Mouse (Mus musculus): ENCODE measurements around the gene Neb. TPM values are rescaled to one million over a fixed set of nuclear protein-coding genes. Genes with fewer than 3 reads are reported as not detected.

The Neb gene
- polyA plus RNA-seq, 1 experiment from 2014 or later = 1.2 TPM

DNA sequence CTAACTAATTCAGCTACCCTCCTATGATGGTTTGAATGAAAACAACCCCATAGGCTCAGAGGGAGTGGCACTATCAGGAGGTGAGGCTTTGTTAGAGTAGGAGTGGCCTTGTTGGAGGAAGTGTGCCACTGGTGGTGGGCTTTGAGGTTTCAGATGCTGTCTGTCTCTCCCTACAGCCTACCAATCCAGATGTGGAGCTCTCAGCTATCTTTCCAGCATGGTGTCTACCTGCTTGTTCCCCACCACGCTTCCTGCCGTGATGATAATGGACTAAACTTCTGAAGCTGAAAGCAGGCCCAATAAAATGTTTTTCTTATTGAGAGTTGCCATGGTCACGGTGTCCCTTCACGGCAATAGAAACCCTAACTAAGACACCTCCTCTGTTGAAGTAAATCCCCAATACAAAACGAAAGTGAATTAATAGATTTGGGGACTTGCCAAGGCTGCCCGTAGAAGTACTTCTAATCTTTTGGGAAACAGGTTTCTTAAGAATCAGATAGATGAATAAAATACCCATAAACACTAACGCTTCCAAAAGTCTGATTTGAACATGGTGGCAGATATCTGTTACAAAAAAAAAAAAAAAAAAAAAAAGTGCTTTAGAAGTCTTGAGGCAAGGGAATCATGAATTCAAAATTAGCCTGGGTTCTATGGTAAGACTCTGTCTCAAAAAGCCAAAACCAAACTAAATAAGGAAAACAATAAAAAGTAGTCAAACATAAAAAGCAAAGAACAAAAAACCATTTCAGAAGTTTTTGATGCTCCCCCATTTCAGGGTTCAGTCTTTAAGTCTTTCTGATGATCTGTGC lies 63.1 kb downstream of the Neb start:
- H3K9me3 ChIP-seq (ENCODE audit: control insufficient read depth, low read length) = no peaks in the 10 kb centered on the region
- no peak overlapping the region for H3K4me2 ChIP-seq
- no peaks in the 10 kb centered on the region for H3K4me1 ChIP-seq (replicated peaks; ENCODE audit: control insufficient read depth, insufficient read depth, low read length)
- no peaks in the 10 kb centered on the region for H3K36me3 ChIP-seq (ENCODE audit: control insufficient read depth, insufficient read depth, low read length)
- H3K27me3 ChIP-seq (replicated peaks; ENCODE audit: control insufficient read depth, insufficient read depth, low read length) = no peaks in the 10 kb centered on the region; the same call in 1 of the 2 replicates
- H3K4me3 ChIP-seq (ENCODE audit: low read depth, low read length) = no peak overlapping the region
- 63% methylated on average over 7 of the region's 7 CpGs for WGBS
- H3K27ac ChIP-seq (ENCODE audit: low read depth, low read length) = no peak overlapping the region
- H3K9ac ChIP-seq (ENCODE audit: low read depth, low read length) = no peak overlapping the region
- DNase-seq (ENCODE audit: low spot score) (no peak), ATAC-seq (replicated peaks; ENCODE audit: low FRiP score) (no peak)

DNA sequence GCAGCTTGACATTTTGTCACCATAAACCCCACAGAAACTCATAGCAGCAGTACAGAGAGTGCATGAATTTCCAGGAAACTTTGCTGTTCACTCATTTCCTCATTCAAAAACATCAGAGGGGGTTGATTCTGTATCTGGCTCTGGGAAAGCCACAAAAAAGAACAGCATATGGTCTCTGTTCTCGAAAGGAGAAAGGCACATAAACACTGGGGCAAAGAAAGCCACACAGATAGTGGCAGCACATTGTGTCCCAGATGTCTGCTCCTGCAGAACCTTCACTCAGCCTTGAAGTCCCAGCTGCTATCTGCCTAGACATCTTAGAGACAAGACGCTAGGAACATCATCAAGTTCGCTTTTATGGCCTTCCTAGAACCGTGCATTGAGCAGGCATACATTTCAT lies 67.5 kb downstream of the Neb start:
- H3K4me1 ChIP-seq (replicated peaks; ENCODE audit: control insufficient read depth, insufficient read depth, low read length) = no peaks in the 10 kb centered on the region
- no peaks in the 10 kb centered on the region for H3K36me3 ChIP-seq (ENCODE audit: control insufficient read depth, insufficient read depth, low read length)
- H3K9me3 ChIP-seq (ENCODE audit: control insufficient read depth, low read length) = no peaks in the 10 kb centered on the region
- H3K4me3 ChIP-seq (ENCODE audit: low read depth, low read length) = no peak overlapping the region
- H3K27me3 ChIP-seq (replicated peaks; ENCODE audit: control insufficient read depth, insufficient read depth, low read length) = no peaks in the 10 kb centered on the region
- H3K27ac ChIP-seq (ENCODE audit: low read depth, low read length) = no peak overlapping the region
- 66% methylated on average over 4 of the region's 4 CpGs for WGBS
- H3K9ac ChIP-seq (ENCODE audit: low read depth, low read length) = no peak overlapping the region
- no peak for ATAC-seq (replicated peaks; ENCODE audit: low FRiP score)
- DNase-seq (ENCODE audit: low spot score) = no peak
- H3K4me2 ChIP-seq = no peak overlapping the region

GRCm38 (mm10) chr2:52306635-52307034 lies 71.6 kb downstream of the Neb start:
- H3K27me3 ChIP-seq (replicated peaks; ENCODE audit: control insufficient read depth, insufficient read depth, low read length) = no peaks in the 10 kb centered on the region
- H3K4me3 ChIP-seq (ENCODE audit: low read depth, low read length) = no peak overlapping the region
- no peak for ATAC-seq (replicated peaks; ENCODE audit: low FRiP score)
- H3K27ac ChIP-seq (ENCODE audit: low read depth, low read length) = no peak overlapping the region
- H3K4me2 ChIP-seq = no peak overlapping the region
- H3K9ac ChIP-seq (ENCODE audit: low read depth, low read length) = no peak overlapping the region
- no peak for DNase-seq (ENCODE audit: low spot score)
- whole genome bisulfite sequencing = 72% methylated on average over 5 of the region's 5 CpGs
- H3K9me3 ChIP-seq (ENCODE audit: control insufficient read depth, low read length) = no peaks in the 10 kb centered on the region
- H3K36me3 ChIP-seq (ENCODE audit: control insufficient read depth, insufficient read depth, low read length) = no peaks in the 10 kb centered on the region
- no peaks in the 10 kb centered on the region for H3K4me1 ChIP-seq (replicated peaks; ENCODE audit: control insufficient read depth, insufficient read depth, low read length)

DNA sequence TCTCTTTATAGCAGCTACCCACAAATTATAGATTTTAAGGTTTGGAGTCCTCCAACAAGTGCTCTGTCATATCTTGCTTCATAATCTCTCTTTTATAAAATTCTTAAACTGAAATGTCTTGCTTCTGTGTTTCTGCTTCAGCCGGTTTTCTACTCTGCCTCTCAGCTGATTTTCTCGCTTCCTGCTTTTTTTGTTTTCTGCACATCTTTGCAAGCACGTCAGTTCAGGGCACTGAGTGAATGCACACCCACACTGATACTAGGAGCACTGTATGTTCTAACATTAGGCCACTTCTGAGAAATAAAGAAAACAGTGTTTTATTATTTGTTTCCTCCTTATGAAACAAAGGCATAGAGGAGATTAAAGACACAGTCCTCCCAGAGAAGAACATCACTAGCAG lies 73.7 kb downstream of the Neb start:
- Histone ChIP-seq H3K4me1 (replicated peaks; ENCODE audit: control insufficient read depth, insufficient read depth, low read length) (no peaks in the 10 kb centered on the region), H3K9me3 (ENCODE audit: control insufficient read depth, low read length) (no peaks in the 10 kb centered on the region), H3K4me2 (no peak overlapping the region), H3K27me3 (replicated peaks; ENCODE audit: control insufficient read depth, insufficient read depth, low read length) (no peaks in the 10 kb centered on the region), H3K36me3 (ENCODE audit: control insufficient read depth, insufficient read depth, low read length) (no peaks in the 10 kb centered on the region), H3K4me3 (ENCODE audit: low read depth, low read length) (no peak overlapping the region), H3K9ac (ENCODE audit: low read depth, low read length) (no peak overlapping the region), H3K27ac (ENCODE audit: low read depth, low read length) (no peak overlapping the region)
- ATAC-seq (replicated peaks; ENCODE audit: low FRiP score) = no peak
- WGBS = 66% methylated on average over 3 of the region's 3 CpGs
- DNase-seq (ENCODE audit: low spot score) = no peak

- Histone ChIP-seq H3K4me3 (ENCODE audit: low read depth, low read length) (no peak overlapping the region), H3K27ac (ENCODE audit: low read depth, low read length) (no peak overlapping the region), H3K36me3 (ENCODE audit: control insufficient read depth, insufficient read depth, low read length) (no peaks in the 10 kb centered on the region), H3K4me2 (no peak overlapping the region), H3K4me1 (replicated peaks; ENCODE audit: control insufficient read depth, insufficient read depth, low read length) (no peaks in the 10 kb centered on the region), H3K27me3 (replicated peaks; ENCODE audit: control insufficient read depth, insufficient read depth, low read length) (no peaks in the 10 kb centered on the region), H3K9ac (ENCODE audit: low read depth, low read length) (no peak overlapping the region), H3K9me3 (ENCODE audit: control insufficient read depth, low read length) (no peaks in the 10 kb centered on the region)
- WGBS = 77% methylated on average over 1 of the region's 1 CpGs
- ATAC-seq (replicated peaks; ENCODE audit: low FRiP score) = no peak
- DNase-seq (ENCODE audit: low spot score) = no peak
Observed at GRCm38 (mm10) chr2:52303405-52303804, 74.9 kb downstream of the Neb start.

- no peaks in the 10 kb centered on the region for H3K27me3 ChIP-seq (replicated peaks; ENCODE audit: control insufficient read depth, insufficient read depth, low read length)
- DNase-seq (ENCODE audit: low spot score) (no peak), ATAC-seq (replicated peaks; ENCODE audit: low FRiP score) (no peak)
- no peaks in the 10 kb centered on the region for H3K4me1 ChIP-seq (replicated peaks; ENCODE audit: control insufficient read depth, insufficient read depth, low read length)
- H3K9me3 ChIP-seq (ENCODE audit: control insufficient read depth, low read length) = no peaks in the 10 kb centered on the region
- H3K4me3 ChIP-seq (ENCODE audit: low read depth, low read length) = no peak overlapping the region
- WGBS = 85% methylated on average over 5 of the region's 5 CpGs
- H3K36me3 ChIP-seq (ENCODE audit: control insufficient read depth, insufficient read depth, low read length) = no peaks in the 10 kb centered on the region
- H3K9ac ChIP-seq (ENCODE audit: low read depth, low read length) = no peak overlapping the region
- H3K27ac ChIP-seq (ENCODE audit: low read depth, low read length) = no peak overlapping the region
- H3K4me2 ChIP-seq = no peak overlapping the region
Observed at GRCm38 (mm10) chr2:52297969-52298368, 80.3 kb downstream of the Neb start.

DNA sequence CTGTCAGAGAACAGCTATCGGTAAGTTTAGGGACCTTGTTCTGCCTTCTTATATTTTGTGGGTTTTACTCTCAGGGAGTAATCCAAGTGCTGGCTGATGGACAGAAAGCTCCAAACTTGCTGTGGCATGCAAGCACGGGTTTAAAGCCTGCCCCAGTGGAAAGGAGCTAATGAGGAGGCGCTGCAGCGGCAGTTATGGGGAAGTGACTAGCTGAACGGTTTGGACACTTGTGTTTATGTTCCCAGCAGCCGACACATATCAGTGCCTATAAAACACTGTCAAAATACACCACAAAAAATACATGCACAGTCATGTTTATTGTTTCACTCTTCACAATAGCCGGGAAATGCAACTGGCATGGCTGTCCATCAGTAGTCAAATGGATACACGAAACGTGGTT lies 81.5 kb downstream of the Neb start:
- H3K4me1 ChIP-seq (replicated peaks; ENCODE audit: control insufficient read depth, insufficient read depth, low read length) = no peaks in the 10 kb centered on the region
- H3K9ac ChIP-seq (ENCODE audit: low read depth, low read length) = no peak overlapping the region
- WGBS = 80% methylated on average over 9 of the region's 9 CpGs
- no peaks in the 10 kb centered on the region for H3K27me3 ChIP-seq (replicated peaks; ENCODE audit: control insufficient read depth, insufficient read depth, low read length)
- no peaks in the 10 kb centered on the region for H3K9me3 ChIP-seq (ENCODE audit: control insufficient read depth, low read length)
- DNase-seq (ENCODE audit: low spot score) (no peak), ATAC-seq (replicated peaks; ENCODE audit: low FRiP score) (no peak)
- no peak overlapping the region for H3K27ac ChIP-seq (ENCODE audit: low read depth, low read length)
- H3K4me3 ChIP-seq (ENCODE audit: low read depth, low read length) = no peak overlapping the region
- H3K4me2 ChIP-seq = no peak overlapping the region
- H3K36me3 ChIP-seq (ENCODE audit: control insufficient read depth, insufficient read depth, low read length) = no peaks in the 10 kb centered on the region

DNA sequence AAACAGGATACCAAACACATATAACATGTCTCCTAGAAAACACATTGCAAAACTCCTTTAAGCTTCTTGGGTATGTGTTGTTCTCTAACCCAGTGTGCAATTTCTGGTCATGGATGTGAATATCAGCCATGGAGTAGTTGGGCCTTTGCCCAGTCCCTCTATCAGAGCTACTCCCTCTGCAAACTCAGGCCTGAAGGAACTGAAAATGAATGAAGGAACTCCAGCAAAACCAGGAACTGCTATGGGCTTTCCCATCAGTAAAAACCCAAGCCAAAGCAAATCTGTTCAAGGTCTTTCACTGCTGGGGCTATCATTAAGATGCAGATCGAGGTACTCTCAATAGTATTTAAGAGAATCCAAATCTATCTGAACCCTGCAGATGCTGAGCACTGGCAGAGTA lies 90.8 kb downstream of the Neb start:
- ATAC-seq (replicated peaks; ENCODE audit: low FRiP score) = no peak
- H3K4me1 ChIP-seq (replicated peaks; ENCODE audit: control insufficient read depth, insufficient read depth, low read length) = no peaks in the 10 kb centered on the region
- H3K27me3 ChIP-seq (replicated peaks; ENCODE audit: control insufficient read depth, insufficient read depth, low read length) = no peaks in the 10 kb centered on the region
- H3K4me3 ChIP-seq (ENCODE audit: low read depth, low read length) = no peak overlapping the region
- no peak overlapping the region for H3K4me2 ChIP-seq
- H3K9me3 ChIP-seq (ENCODE audit: control insufficient read depth, low read length) = no peaks in the 10 kb centered on the region
- DNase-seq (ENCODE audit: low spot score) = no peak
- H3K27ac ChIP-seq (ENCODE audit: low read depth, low read length) = no peak overlapping the region
- WGBS = 53% methylated on average over 1 of the region's 1 CpGs
- no peaks in the 10 kb centered on the region for H3K36me3 ChIP-seq (ENCODE audit: control insufficient read depth, insufficient read depth, low read length)
- H3K9ac ChIP-seq (ENCODE audit: low read depth, low read length) = no peak overlapping the region

GRCm38 (mm10) chr2:52286421-52286820 lies 91.9 kb downstream of the Neb start:
- Histone ChIP-seq H3K9me3 (ENCODE audit: control insufficient read depth, low read length) (no peaks in the 10 kb centered on the region), H3K4me1 (replicated peaks; ENCODE audit: control insufficient read depth, insufficient read depth, low read length) (no peaks in the 10 kb centered on the region), H3K4me3 (ENCODE audit: low read depth, low read length) (no peak overlapping the region), H3K36me3 (ENCODE audit: control insufficient read depth, insufficient read depth, low read length) (no peaks in the 10 kb centered on the region), H3K27ac (ENCODE audit: low read depth, low read length) (no peak overlapping the region), H3K27me3 (replicated peaks; ENCODE audit: control insufficient read depth, insufficient read depth, low read length) (no peaks in the 10 kb centered on the region), H3K9ac (ENCODE audit: low read depth, low read length) (no peak overlapping the region), H3K4me2 (no peak overlapping the region)
- ATAC-seq (replicated peaks; ENCODE audit: low FRiP score) (no peak), DNase-seq (ENCODE audit: low spot score) (no peak)
- 83% methylated on average over 6 of the region's 6 CpGs for WGBS

Measured in liver, embryonic 11.5 days (tissue).